Mouse (Mus musculus): Measurements from ENCODE around the gene 4932415D10Rik. TPM values are rescaled to one million over a fixed set of nuclear protein-coding genes. Genes with fewer than 3 reads are reported as not detected.

The 4932415D10Rik gene
- total RNA-seq, 1 experiment = not detected

DNA sequence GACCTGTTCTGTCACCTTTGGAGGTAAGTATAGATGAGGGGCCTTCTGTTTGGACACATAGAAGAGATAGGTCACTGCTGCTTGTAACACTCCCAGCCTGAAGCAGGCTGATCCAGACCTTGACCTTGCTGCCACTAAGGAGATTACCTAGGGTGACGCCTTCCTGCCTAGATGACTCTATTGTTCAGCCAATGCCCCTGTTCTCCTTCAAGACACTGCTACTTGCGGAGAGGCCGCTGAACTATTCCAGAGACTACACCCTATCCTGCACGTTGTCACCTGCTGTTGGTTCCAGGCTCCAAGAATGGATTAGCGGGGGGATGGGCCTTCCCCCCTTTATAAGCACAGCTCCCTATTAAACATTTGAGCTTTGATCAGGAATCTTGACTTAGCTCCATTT is 13.4 kb upstream of the 4932415D10Rik start:
- DNase-seq (ENCODE audit: low read depth, low spot score) = no peak
- TF ChIP-seq HCFC1 (IDR thresholded peaks at IDR 0.05; ENCODE audit: borderline replicate concordance, insufficient read depth, low read length) = no peak
- TF ChIP-seq MAFK (IDR thresholded peaks at IDR 0.05; ENCODE audit: insufficient read depth, low read depth, low read length) = no peak
- no peak for TF ChIP-seq CHD2 (IDR thresholded peaks at IDR 0.05; ENCODE audit: low read depth, low read length)
- no peak for TF ChIP-seq ZNF384 (IDR thresholded peaks at IDR 0.05; ENCODE audit: low read depth, low read length)
- TF ChIP-seq ZC3H11A (IDR thresholded peaks at IDR 0.05; ENCODE audit: borderline replicate concordance, low read depth, low read length) = no peak
- no peak overlapping the region for H3K9ac ChIP-seq (ENCODE audit: insufficient read depth, low read depth, low read length, poor library complexity, severe bottlenecking)
- no peaks in the 10 kb centered on the region for H3K4me1 ChIP-seq (ENCODE audit: control insufficient read depth in 2 of 2, insufficient read depth in 2 of 2, low read length in 2 of 2, poor library complexity in 1 of 2)
- no peaks in the 10 kb centered on the region for H3K9me3 ChIP-seq (ENCODE audit: control insufficient read depth, insufficient read depth, low read depth, low read length)
- H3K27ac ChIP-seq (ENCODE audit: insufficient read depth, low read depth, low read length, poor library complexity, severe bottlenecking) = no peak overlapping the region
- in situ Hi-C loops (cut with MboI; ENCODE audit: low sequenced_read_pairs in 2 of 2, unreplicated experiment in 2 of 2) = no loop called here
- H3K36me3 ChIP-seq (ENCODE audit: control insufficient read depth, insufficient read depth, low read length, poor library complexity, severe bottlenecking) = no peaks in the 10 kb centered on the region
- no peak overlapping the region for H3K4me3 ChIP-seq (ENCODE audit: insufficient read depth in 1 of 2, low read depth in 1 of 2, low read length in 2 of 2, poor library complexity in 1 of 2, severe bottlenecking in 1 of 2)

DNA sequence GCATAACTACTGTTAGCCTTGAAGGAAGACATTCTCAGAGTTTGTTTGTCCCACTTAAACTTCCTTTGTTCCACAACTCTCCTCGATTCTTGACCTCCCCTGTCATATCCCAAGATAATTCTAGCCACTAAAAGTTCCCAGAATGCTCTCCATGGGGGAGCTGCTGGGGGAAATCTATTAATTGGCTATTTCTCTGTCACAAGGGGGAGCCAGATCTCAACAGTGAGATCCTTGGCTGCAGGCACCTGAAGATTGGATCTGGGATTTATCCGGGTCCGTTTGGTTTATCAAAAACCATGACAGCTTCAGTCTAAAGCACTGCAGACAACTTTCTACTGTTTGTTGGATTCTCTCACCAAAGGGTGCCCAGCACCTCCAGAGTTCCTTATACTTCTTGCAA is 3.8 kb upstream of the 4932415D10Rik start:
- Histone ChIP-seq H3K9ac (ENCODE audit: insufficient read depth, low read depth, low read length, poor library complexity, severe bottlenecking) (no peak overlapping the region), H3K27ac (ENCODE audit: insufficient read depth, low read depth, low read length, poor library complexity, severe bottlenecking) (no peak overlapping the region), H3K9me3 (ENCODE audit: control insufficient read depth, insufficient read depth, low read depth, low read length) (no peaks in the 10 kb centered on the region), H3K4me1 (ENCODE audit: control insufficient read depth in 2 of 2, insufficient read depth in 2 of 2, low read length in 2 of 2, poor library complexity in 1 of 2) (no peaks in the 10 kb centered on the region), H3K36me3 (ENCODE audit: control insufficient read depth, insufficient read depth, low read length, poor library complexity, severe bottlenecking) (no peaks in the 10 kb centered on the region), H3K4me3 (ENCODE audit: insufficient read depth in 1 of 2, low read depth in 1 of 2, low read length in 2 of 2, poor library complexity in 1 of 2, severe bottlenecking in 1 of 2) (no peak overlapping the region)
- no peak for DNase-seq (ENCODE audit: low read depth, low spot score)
- TF ChIP-seq ZNF384 (IDR thresholded peaks at IDR 0.05; ENCODE audit: low read depth, low read length) = no peak
- TF ChIP-seq ZC3H11A (IDR thresholded peaks at IDR 0.05; ENCODE audit: borderline replicate concordance, low read depth, low read length) = no peak
- no peak for TF ChIP-seq CHD2 (IDR thresholded peaks at IDR 0.05; ENCODE audit: low read depth, low read length)
- no peak for TF ChIP-seq MAFK (IDR thresholded peaks at IDR 0.05; ENCODE audit: insufficient read depth, low read depth, low read length)
- TF ChIP-seq HCFC1 (IDR thresholded peaks at IDR 0.05; ENCODE audit: borderline replicate concordance, insufficient read depth, low read length) = no peak
- in situ Hi-C loops (cut with MboI; ENCODE audit: low sequenced_read_pairs in 2 of 2, unreplicated experiment in 2 of 2) = no loop called here

DNA sequence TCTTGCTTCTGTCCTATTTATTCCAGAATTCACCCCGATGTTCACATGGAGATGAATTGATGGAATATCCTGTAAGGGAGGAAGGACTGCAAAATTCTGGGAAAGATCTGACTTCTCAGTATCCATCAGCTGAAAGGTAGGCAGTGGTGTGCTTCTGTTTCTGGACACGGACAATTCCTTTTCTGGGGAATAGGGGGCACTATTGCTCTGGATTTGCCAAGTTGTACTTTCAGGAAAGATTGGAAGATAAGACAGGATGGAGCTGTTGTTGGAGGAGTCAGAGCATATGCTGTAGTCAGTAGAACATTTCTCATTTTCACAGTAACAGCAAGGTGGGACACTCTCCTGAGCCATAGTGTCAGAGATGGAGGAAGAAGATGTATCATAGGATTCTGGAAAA is 19.9 kb downstream of the 4932415D10Rik start:
- in situ Hi-C loops (cut with MboI; ENCODE audit: low sequenced_read_pairs in 2 of 2, unreplicated experiment in 2 of 2) = no loop called here
- H3K9ac ChIP-seq (ENCODE audit: insufficient read depth, low read depth, low read length, poor library complexity, severe bottlenecking) = no peak overlapping the region
- no peak for DNase-seq (ENCODE audit: low read depth, low spot score)
- no peak overlapping the region for H3K27ac ChIP-seq (ENCODE audit: insufficient read depth, low read depth, low read length, poor library complexity, severe bottlenecking)
- no peak overlapping the region for H3K4me3 ChIP-seq (ENCODE audit: insufficient read depth in 1 of 2, low read depth in 1 of 2, low read length in 2 of 2, poor library complexity in 1 of 2, severe bottlenecking in 1 of 2)
- no peaks in the 10 kb centered on the region for H3K4me1 ChIP-seq (ENCODE audit: control insufficient read depth in 2 of 2, insufficient read depth in 2 of 2, low read length in 2 of 2, poor library complexity in 1 of 2)
- no peak for TF ChIP-seq MAFK (IDR thresholded peaks at IDR 0.05; ENCODE audit: insufficient read depth, low read depth, low read length)
- TF ChIP-seq CHD2 (IDR thresholded peaks at IDR 0.05; ENCODE audit: low read depth, low read length) = no peak
- peak; percentile 57; the same call in 1 of the 2 replicates for TF ChIP-seq ZC3H11A (IDR thresholded peaks at IDR 0.05; ENCODE audit: borderline replicate concordance, low read depth, low read length)
- TF ChIP-seq ZNF384 (IDR thresholded peaks at IDR 0.05; ENCODE audit: low read depth, low read length) = no peak
- TF ChIP-seq HCFC1 (IDR thresholded peaks at IDR 0.05; ENCODE audit: borderline replicate concordance, insufficient read depth, low read length) = no peak
- no peaks in the 10 kb centered on the region for H3K9me3 ChIP-seq (ENCODE audit: control insufficient read depth, insufficient read depth, low read depth, low read length)
- no peaks in the 10 kb centered on the region for H3K36me3 ChIP-seq (ENCODE audit: control insufficient read depth, insufficient read depth, low read length, poor library complexity, severe bottlenecking)

DNA sequence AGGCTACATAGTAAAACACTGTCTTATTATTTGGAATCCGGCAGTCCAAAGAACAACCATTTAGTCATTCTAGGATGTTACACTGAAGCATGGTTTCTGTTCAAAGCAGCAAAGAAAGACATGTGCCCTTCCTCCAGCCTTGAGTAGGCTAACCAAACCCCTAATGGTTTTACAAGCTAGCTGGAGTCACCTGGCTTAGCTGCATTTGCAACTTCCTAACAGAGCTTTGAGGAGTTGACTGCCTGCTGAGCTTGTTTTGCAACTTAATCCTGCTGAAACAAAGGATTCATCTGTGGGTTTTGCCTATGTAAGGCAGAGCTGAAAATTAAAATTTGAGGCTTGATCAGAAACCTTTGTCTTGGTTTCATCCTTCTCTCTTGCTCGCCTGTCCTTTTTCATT is 59.1 kb downstream of the 4932415D10Rik start:
- no peaks in the 10 kb centered on the region for H3K4me1 ChIP-seq (ENCODE audit: control insufficient read depth in 2 of 2, insufficient read depth in 2 of 2, low read length in 2 of 2, poor library complexity in 1 of 2)
- in situ Hi-C loops (cut with MboI; ENCODE audit: low sequenced_read_pairs in 2 of 2, unreplicated experiment in 2 of 2) = no loop called here
- H3K4me3 ChIP-seq (ENCODE audit: insufficient read depth in 1 of 2, low read depth in 1 of 2, low read length in 2 of 2, poor library complexity in 1 of 2, severe bottlenecking in 1 of 2) = no peak overlapping the region
- no peak overlapping the region for H3K9ac ChIP-seq (ENCODE audit: insufficient read depth, low read depth, low read length, poor library complexity, severe bottlenecking)
- no peaks in the 10 kb centered on the region for H3K36me3 ChIP-seq (ENCODE audit: control insufficient read depth, insufficient read depth, low read length, poor library complexity, severe bottlenecking)
- H3K27ac ChIP-seq (ENCODE audit: insufficient read depth, low read depth, low read length, poor library complexity, severe bottlenecking) = no peak overlapping the region
- no peak for TF ChIP-seq ZC3H11A (IDR thresholded peaks at IDR 0.05; ENCODE audit: borderline replicate concordance, low read depth, low read length)
- no peak for TF ChIP-seq HCFC1 (IDR thresholded peaks at IDR 0.05; ENCODE audit: borderline replicate concordance, insufficient read depth, low read length)
- TF ChIP-seq CHD2 (IDR thresholded peaks at IDR 0.05; ENCODE audit: low read depth, low read length) = no peak
- TF ChIP-seq ZNF384 (IDR thresholded peaks at IDR 0.05; ENCODE audit: low read depth, low read length) = no peak
- TF ChIP-seq MAFK (IDR thresholded peaks at IDR 0.05; ENCODE audit: insufficient read depth, low read depth, low read length) = no peak
- H3K9me3 ChIP-seq (ENCODE audit: control insufficient read depth, insufficient read depth, low read depth, low read length) = no peaks in the 10 kb centered on the region
- peak; percentile 17 for DNase-seq (ENCODE audit: low read depth, low spot score)

DNA sequence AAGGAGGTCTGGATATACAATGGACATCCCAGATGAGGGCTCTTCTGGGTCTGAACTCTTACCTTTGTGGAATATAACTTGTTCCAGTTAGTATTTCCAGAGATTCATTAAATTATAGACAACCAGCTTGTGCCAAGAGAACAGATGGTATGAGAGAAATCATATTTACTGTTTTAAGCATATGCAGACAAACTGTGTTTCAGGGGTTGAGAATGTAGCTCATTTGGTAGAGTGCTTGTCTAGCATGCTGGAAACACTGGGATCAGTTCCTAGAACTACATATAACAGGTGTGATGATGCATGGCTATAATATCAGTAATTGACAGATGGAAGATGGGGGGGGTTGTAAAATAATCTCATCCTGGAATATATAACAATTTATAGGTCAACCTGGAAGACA is 71.4 kb downstream of the 4932415D10Rik start:
- Histone ChIP-seq H3K27ac (ENCODE audit: insufficient read depth, low read depth, low read length, poor library complexity, severe bottlenecking) (no peak overlapping the region), H3K4me1 (ENCODE audit: control insufficient read depth in 2 of 2, insufficient read depth in 2 of 2, low read length in 2 of 2, poor library complexity in 1 of 2) (no peaks in the 10 kb centered on the region; a peak in 1 of 4 replicates), H3K4me3 (ENCODE audit: insufficient read depth in 1 of 2, low read depth in 1 of 2, low read length in 2 of 2, poor library complexity in 1 of 2, severe bottlenecking in 1 of 2) (no peak overlapping the region), H3K9me3 (ENCODE audit: control insufficient read depth, insufficient read depth, low read depth, low read length) (no peaks in the 10 kb centered on the region), H3K36me3 (ENCODE audit: control insufficient read depth, insufficient read depth, low read length, poor library complexity, severe bottlenecking) (no peaks in the 10 kb centered on the region), H3K9ac (ENCODE audit: insufficient read depth, low read depth, low read length, poor library complexity, severe bottlenecking) (no peak overlapping the region)
- TF ChIP-seq CHD2 (IDR thresholded peaks at IDR 0.05; ENCODE audit: low read depth, low read length) = no peak
- no peak for TF ChIP-seq ZC3H11A (IDR thresholded peaks at IDR 0.05; ENCODE audit: borderline replicate concordance, low read depth, low read length)
- TF ChIP-seq ZNF384 (IDR thresholded peaks at IDR 0.05; ENCODE audit: low read depth, low read length) = no peak
- in situ Hi-C loops (cut with MboI; ENCODE audit: low sequenced_read_pairs in 2 of 2, unreplicated experiment in 2 of 2) = loop anchor here in 1 of 2 experiments (25.0 kb wide), 1 partner anchor 108 kb away; the partner anchor contains the start of gene AU041133
- DNase-seq (ENCODE audit: low read depth, low spot score) = no peak

All from ES-E14 (cell line).